Mouse (Mus musculus) gastrocnemius, postnatal 36 days (tissue): ENCODE data around the gene Tbc1d10c. TPM values are rescaled to one million over a fixed set of nuclear protein-coding genes. Genes with fewer than 3 reads are reported as not detected.
A peak's percentile ranks its signal among the peaks of the same experiment; 100 is the strongest.

ENCODE experiments used
- DNase-seq, 2 experiments: peaks; one replicate each; pipeline ENCODE4 v3.0.0; 2022
- intact Hi-C: fragments of 180-260 bp; cut with DNase I; formaldehyde crosslinking; loops from one replicate; pipeline ENCODE4 v1.15.1; 2025
- long read RNA-seq, 2 experiments: library from polyadenylated mRNA; stranded (forward); transcript quantifications; one replicate each; pipeline ENCODE4 v2.0.0; 2021
- total RNA-seq, 2 experiments: library from RNA; stranded (reverse); gene quantifications; 2 replicates each; pipeline ENCODE4 v1.2.3; 2021

Gene Tbc1d10c
- 1 to 10 TPM; 4.7 to 5.6 TPM for total RNA-seq
- long read RNA-seq, experiment 1, partial matches to known transcripts = 0 of 4 reads
- long read RNA-seq, experiment 1, other reads (novel, unspliced or antisense) = 1 of 4 reads
- long read RNA-seq, experiment 2, transcript Tbc1d10c-208 (3 exons, 993 nt) = major isoform, 6 of 7 reads
- long read RNA-seq, experiment 2, partial matches to known transcripts = 0 of 7 reads
- long read RNA-seq, experiment 2, other reads (novel, unspliced or antisense) = 0 of 7 reads

GRCm38 (mm10) chr19:4190831-4191334, at the start of gene Tbc1d10c:
Gene Tbc1d10c (minus strand): TSS chr19:4191284.
- intact Hi-C loops = loop anchor here (1.0 kb wide), 1 partner anchor 22 kb away; no protein-coding TSS in a partner anchor
- no peak for DNase-seq

DNA sequence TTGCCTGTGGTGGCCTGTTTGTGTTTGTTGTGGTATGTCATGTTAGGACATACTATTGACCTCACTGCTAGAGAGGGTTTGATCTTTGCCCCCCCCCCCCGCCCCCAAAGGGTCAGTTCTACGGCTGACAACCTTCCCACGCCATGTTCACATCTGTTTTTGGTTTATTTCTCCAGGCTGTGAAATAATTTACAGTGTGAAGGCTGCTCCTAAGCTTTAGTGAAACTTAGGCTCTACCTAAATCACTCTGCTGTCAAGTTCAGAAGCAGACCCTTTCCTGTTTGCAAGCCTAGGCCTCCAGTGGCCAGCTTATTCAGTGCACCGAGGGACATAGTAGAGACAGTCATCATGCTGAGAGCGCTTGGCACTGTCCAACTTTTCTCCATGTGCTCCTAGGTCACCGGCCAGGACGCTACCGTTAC, 49.2 kb upstream of the Tbc1d10c start:
- intact Hi-C loops = no loop called here
- DNase-seq = no peak

GRCm38 (mm10) chr19:4234548-4234947, 43.5 kb upstream of the Tbc1d10c start:
- intact Hi-C loops = no loop called here
- no peak for DNase-seq

DNA sequence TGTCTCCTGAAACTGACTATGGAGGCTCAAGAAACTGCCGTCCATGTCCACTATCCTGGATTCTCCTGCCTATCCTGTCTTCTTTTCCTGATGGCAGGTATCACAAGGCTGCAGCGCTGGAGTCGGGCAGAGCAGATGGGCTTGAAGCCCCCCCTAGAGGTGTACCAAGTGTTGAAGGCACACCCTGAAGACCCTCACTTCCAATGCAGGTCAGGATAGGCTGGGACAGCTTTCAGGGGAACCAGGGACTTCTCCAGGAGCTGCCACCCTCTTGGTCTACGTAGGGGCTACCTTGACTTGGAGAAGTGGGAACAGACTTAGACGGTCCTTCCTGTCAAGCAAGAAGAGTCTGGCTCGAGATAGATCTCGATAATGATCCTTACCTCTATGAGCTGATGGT, 41.6 kb upstream of the Tbc1d10c start:
- DNase-seq = no peak
- intact Hi-C loops = no loop called here

DNA sequence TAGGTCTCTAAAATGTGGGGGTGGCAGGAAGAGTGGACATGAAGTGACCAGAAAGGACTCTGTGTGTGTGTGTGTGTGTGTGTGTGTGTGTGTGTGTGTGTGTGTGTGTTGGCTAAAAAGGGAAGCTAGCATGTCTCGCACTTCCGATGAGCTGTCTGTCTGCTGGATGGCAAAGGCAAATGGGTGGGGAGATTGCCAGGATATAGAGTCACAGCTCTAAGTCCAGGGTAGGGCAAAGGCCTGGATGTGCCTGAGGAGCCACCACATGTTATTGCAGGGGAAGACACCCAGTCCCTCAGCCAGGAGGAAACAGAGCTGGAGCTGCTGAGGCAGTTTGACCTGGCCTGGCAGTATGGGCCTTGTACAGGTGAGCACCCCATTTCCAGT, 41.1 kb upstream of the Tbc1d10c start:
- no peak for DNase-seq
- intact Hi-C loops = no loop called here

DNA sequence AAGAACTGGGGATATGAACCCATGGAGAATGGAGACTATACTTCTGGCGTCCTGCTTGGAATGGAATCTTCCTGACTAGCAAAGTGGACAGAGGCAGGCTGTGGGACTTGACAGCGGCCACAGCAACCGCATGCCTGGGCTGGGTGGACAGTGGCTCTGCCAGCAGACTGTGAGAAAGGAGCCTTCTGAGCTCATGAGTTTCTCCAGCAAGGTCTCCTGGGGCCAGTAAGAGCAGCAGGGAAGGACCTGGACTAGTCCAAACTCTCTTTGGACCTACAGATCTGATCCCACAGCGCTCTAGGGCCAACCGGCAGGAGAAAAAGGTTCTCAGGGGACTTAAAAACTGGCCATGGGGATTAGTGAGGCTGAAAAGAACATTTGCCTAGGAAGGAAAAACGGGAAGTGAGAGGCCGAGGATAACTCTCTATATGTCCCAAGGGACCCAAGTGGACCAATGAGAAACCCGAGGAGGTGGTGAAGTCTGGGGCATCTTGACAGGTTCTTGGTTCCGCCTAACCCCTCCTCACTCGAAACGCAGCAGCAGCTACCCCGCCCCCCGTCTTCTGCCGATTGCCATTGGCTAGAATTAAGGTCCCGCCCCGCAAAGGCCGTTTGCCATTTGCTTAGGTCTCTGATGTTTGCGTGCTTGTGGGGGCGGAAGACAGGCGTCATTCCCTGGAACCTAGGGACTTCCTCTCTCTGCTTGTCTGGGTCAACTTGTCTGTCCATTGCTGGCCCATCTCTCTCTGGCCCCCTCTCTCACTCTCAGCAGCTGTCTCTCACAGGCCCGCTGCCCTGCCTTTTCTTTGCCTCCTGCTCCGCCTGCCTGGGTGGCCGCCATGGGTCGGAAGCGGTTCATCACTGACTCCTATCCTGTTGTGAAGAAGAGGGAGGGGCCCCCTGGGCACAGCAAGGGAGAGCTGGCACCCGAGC, 40.4 kb upstream of the Tbc1d10c start, which contains the start of gene Pold4:
Gene Pold4, plus strand, starts transcription at position 647 of the 933 bp plus-strand sequence.
- intact Hi-C loops = no loop called here
- DNase-seq = peak; percentile 94 to 99

DNA sequence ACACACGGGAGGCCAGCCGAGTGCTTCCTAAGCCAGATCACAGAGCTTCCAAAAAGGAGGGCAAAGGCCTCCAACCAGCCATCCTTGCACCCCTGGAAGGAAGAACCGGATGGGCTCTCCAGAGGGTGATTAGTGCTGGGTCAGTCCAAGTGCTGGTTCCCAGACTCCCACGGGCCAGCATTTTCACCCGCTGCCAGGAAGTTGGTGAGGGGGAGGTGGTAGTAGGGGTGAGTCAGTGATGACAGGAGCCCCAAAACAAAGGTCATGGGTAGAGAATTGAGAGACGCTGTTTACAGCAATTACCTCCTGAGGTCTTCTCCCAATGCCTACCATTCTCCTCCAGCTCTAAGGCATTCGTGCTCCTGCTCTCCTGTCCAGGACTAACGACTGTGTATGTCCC, 39.3 kb upstream of the Tbc1d10c start:
- DNase-seq = no peak
- intact Hi-C loops = no loop called here

DNA sequence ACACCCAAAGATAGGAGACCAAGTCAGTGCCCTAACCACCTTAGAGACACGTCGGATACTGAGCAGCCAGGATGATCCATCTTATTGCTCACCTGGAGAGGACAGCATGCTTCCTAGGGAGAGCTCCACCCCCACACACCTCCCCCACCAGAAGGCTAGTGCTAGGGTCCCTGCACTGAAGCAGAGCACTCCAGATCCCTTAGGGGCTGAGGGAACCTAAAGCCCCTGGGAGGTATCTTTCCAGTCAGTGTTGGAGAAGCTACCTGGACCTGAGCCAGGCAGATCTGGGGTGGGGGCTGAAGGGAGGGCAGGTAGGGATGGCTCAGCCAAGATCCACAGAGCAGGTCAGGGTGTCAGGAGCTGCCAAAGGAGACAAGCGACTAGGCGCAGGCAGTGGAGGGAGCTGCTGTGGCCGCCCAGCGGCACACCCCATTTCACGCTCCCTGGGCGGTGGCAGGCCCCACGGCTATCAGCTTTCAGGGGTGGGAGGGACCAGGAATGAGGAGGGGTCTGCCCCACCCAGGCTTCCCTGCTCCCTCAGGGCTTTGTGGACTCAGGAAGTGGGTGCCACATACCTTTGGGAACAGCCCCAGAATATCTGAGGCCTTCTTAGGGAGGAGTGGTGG, 38.5 kb upstream of the Tbc1d10c start:
- intact Hi-C loops = loop anchor here (2.0 to 10.0 kb wide), 3 partner anchors 57 to 215 kb away; partner anchors contain the start of genes Ndufv1 and Pitpnm1
- no peak for DNase-seq

GRCm38 (mm10) chr19:4228891-4229290, 37.8 kb upstream of the Tbc1d10c start:
- DNase-seq = no peak
- intact Hi-C loops = loop anchor here (1.0 to 10.0 kb wide), 4 partner anchors 22 to 214 kb away; partner anchors contain the start of genes Ndufv1 and Pitpnm1

DNA sequence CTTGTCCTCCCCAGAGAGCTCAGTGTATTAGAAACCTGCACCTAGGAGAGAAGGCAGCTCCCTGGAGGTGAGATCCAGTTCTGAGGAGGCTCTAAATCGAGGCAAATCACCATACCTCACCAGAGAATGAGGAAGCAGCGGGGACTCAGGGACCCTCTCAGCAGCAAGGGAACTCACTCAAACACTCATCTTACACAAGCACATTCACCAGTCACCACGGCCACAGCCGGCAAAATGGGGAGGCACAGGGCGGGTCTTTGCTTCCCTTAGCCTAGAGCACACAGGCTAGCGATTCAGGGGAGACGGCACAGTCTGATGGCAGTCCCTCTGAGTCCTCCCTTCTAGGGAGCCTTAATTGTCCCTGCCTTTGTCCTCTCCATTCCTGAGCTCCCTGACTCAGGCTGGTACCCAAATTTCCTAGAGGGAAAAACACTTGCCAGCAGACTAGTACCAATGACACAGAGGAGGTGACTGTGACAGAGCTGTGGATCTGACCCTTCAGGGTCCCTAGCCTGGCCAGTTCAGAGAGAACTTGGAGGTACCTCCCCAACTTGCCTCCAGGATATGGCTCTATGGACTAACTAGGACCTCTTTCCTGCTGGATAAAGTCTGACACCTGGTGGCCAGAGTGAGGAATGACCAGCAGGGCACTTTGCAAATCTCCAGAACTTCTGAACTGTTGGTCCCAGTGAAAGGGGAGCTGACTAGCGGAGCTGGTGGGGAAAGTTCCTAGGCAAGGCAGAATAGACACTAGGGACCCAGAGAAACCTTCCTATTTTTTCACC, 37.0 kb upstream of the Tbc1d10c start:
- intact Hi-C loops = loop anchor here (1.0 to 10.0 kb wide), 5 partner anchors 21 to 213 kb away; partner anchors contain the start of genes Ndufv1 and Pitpnm1
- peak; percentile 53 to 54 for DNase-seq

DNA sequence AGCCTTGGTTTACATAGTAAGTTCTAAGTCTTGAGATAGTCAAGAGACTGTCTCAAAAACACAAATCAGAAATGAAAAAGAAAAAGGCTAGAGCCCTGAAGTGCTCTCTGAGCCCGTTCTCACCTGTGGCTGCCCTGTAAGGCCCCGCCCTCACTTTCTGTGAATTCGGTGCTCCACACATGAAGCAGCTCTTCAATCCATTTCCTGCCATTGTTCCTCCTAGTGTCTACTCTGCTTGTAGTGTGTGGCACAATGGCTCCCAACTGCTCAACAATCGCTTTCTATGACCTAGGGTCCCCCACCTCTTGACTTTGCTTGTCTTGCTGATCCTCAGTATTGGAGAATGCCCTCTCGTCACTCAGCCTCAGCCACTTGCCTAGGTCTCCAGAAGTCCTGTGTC, 36.4 kb upstream of the Tbc1d10c start:
- DNase-seq = no peak
- intact Hi-C loops = loop anchor here (2.0 to 10.0 kb wide), 3 partner anchors 55 to 213 kb away; partner anchors contain the start of gene Ndufv1

DNA sequence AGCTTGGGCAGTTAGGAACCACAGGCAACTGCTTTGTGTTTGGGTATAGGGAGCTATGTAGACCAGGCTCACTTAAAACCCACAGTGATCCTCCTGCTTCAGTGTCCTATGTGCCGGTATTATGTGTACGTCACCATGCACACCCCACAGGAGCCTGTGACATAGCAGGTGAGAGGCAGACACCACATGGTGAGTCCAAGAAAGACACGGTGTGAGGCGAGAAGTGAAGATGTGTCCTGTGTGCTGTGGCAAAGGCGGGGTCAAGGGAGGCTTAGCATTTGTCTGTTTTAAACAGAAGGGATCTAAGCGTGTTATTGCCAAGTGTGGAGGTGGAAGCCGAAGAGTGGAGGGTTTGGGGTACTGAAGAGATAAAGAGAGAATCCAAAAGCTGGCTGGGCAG, 35.7 kb upstream of the Tbc1d10c start:
- DNase-seq = no peak
- intact Hi-C loops = loop anchor here (2.0 to 10.0 kb wide), 3 partner anchors 54 to 212 kb away; partner anchors contain the start of gene Ndufv1

- DNase-seq = no peak
- intact Hi-C loops = loop anchor here (10.0 kb wide), 1 partner anchor 207 kb away; the partner anchor contains the start of gene Ndufv1
Observed at GRCm38 (mm10) chr19:4222165-4222564, 31.1 kb upstream of the Tbc1d10c start.

DNA sequence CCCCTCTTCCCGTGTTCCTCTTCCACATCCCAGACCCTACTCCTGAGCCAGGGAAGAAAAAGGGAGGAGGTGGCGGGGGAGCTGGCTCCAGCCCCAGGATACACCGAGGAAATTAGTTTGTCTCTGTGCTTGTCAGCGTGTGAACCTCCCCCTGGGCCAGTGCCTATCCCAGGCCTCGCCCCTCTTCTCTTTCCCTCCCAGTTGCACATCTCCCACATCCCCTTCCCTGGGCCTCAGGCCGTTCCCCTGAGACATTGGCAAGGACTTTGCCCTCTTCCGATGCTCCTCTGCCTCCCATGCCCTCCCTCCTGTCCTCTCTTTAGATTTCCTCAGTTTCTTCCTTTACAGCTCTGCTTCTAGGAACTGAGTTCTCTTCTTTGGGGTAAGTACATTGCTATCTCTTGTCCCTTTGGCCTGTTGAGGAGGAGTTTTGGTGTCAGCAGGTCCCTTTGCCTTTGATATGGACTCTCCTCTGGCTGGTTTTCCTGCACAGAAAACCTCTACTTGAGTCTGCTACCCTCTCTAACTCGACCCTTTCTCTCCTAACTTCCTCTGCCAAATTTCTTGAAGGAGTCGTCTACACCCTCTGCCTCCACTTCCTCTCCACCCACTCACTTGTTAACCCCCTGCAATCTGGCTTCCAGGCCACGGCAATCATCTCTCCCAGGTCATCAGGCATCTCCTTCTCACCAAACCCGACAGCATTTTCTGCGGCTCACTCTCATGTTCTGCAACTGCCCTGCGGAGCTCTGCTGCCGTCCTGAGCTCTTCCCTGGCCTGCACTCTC, 30.1 kb upstream of the Tbc1d10c start:
- intact Hi-C loops = loop anchor here (10.0 kb wide), 1 partner anchor 206 kb away; the partner anchor contains the start of gene Ndufv1
- DNase-seq = no peak

DNA sequence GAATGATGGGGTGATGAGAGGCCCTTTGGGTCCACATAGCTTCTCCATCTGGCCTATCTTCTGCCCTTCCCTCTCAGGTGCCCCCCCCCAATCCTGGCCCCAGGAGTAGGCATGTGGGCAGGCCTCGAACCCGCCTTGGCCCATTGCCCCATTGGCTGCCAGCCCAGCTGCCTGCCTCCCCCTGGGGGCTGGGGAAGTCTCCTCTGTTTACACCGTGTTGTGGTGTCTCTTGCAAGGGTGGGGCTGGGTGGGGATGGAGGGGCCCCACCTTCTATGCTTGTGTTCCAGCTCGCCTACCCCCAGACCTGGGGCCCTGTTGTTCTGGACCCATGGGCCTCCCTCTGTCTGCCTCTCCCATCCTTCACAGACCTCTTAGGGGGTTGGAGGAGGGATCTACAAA, 29.3 kb upstream of the Tbc1d10c start:
- intact Hi-C loops = loop anchor here (10.0 kb wide), 1 partner anchor 206 kb away; the partner anchor contains the start of gene Ndufv1
- no peak for DNase-seq

DNA sequence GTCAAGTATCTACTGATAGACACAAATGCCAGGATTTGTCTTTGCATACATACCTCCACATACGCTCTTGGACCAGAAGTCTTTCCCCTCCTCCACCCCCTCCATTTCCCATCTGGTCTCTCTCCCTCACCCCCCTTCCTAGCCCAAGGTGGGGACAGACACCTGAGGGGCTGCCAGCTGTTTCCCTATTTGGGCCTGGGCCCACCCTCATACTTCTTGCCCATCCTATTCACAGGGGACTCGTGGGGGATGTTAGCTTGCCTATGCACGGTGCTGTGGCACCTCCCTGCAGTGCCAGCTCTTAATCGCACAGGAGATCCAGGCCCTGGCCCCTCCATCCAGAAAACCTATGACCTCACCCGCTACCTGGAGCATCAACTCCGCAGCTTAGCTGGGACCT, 28.9 kb upstream of the Tbc1d10c start:
- intact Hi-C loops = loop anchor here (10.0 kb wide), 1 partner anchor 205 kb away; the partner anchor contains the start of gene Ndufv1
- no peak for DNase-seq

- no peak for DNase-seq
- intact Hi-C loops = no loop called here
Observed at GRCm38 (mm10) chr19:4218784-4219183, 27.7 kb upstream of the Tbc1d10c start.

GRCm38 (mm10) chr19:4218293-4218692, 27.2 kb upstream of the Tbc1d10c start:
- intact Hi-C loops = no loop called here
- no peak for DNase-seq

GRCm38 (mm10) chr19:4217855-4218254, 26.8 kb upstream of the Tbc1d10c start:
- DNase-seq = no peak
- intact Hi-C loops = no loop called here
